Mouse (Mus musculus): ENCODE results near the gene Ndrg2. TPM values are rescaled to one million over a fixed set of nuclear protein-coding genes. Genes with fewer than 3 reads are reported as not detected.
"Not testable (repeated sequence)": the region's sequence is repeated elsewhere in the genome, so short reads cannot be mapped to it uniquely, and the experiment has no call there.

Gene Ndrg2
- total RNA-seq, 1 experiment from 2014 or later = 4.7 TPM

DNA sequence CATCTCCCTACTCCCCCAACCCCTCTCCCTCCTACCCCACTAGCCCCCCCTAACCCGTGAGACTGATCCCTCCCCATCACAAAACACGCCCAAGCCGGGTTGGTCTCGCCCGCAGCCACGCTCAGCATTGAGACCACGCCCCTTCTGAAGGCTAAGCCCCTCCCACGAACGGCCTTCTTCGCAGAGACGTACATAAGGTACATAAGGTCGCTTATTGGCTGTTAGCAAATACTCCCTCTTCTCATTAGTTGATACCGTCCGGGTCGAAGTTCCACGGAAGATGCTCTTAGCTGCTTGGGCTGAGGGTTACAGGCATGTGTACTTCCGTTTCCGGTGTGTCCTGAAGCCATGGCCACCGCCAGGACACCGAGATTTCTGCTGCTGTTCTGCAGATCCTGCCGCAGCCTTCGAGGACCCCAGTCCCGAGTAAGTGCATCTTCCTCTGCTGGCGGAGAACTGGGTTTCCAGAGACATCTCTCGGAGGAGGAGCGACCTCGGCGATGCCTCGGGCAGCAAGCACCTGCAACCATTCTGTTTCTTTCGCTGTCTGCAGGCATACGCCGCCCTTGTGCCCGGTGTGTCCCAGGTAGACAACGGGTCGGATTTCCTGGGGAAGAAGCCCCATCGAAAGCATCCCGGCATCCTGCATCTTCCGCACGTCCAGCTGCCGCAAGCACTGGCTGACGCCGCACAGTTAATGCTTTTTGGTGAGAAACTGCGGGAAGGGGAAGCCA, 29.2 kb downstream of the Ndrg2 start, which contains the start of gene Mettl17:
Gene Mettl17, plus strand, starts transcription at position 245 of the 734 bp plus-strand sequence.
- peak; percentile 94 for ATAC-seq (ENCODE audit: extremely low read depth, insufficient number of reproducible peaks, low FRiP score, poor library complexity, severe bottlenecking)

DNA sequence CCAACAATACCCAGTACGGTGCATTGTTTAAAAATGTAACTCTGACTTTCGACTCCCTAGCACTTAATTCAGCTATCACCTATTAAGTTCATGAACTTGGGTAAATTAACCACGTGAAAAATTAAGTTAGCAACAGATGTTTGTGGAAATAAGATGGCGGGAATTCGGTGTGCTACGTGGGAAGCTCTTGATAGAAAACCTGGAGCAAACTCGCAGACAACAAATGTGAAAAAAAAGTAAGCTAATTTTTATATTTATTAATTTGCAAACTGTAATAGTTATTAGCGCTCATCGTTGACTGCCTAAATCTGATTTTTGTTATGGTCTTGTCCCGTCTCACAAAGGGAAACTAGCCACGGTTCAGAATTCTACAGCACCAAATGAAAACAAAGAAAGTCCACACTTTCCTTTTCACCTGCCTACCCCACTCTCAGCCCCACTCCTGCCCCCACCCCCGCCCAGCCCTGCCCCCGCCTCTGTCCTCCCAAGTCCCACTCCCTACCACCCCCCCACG, 29.9 kb downstream of the Ndrg2 start:
- no peak for ATAC-seq (ENCODE audit: extremely low read depth, insufficient number of reproducible peaks, low FRiP score, poor library complexity, severe bottlenecking)

DNA sequence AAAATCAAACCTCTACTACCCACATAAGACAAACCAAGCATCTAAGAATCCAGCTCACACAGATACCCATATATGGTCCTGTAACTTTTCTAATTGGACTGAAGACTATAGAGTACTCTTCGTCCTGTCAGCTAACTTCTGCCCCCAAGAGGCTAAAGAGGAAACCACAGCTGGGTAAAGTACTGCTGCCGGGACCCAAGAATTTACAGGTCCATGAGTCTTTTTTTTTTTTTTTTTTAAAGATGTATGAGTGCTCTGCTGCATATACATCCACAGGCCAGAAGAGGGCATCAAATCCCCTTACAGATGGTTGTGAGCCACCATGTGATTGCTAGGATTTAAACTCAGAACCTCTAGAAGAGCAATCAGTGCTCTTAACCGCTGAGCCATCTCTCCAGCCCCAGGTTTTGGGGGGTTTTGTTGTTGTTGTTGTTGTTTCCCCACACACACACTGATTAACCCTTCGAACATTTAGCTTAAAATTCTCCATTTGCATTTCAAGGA, 30.4 kb downstream of the Ndrg2 start:
- peak; percentile 59 for ATAC-seq (ENCODE audit: extremely low read depth, insufficient number of reproducible peaks, low FRiP score, poor library complexity, severe bottlenecking)

DNA sequence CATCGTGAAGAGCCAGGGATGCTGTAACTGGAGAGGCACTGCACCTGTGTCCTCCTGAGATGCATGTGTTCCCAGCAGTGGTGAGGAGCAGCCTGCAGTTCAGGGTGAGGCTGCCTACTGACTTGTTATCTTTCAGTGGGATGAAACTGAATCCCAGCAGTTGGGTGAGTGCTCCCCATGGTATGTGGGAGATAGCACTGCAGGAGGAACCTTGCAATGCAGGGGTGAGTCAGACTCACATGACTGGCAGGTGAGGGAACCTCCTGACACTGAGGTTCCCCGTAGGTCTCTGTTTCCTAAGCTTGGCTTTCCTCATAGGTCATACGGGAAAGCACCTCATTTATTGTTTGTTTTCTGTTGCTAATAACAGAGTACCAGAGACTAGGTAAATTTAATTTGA, 36.4 kb downstream of the Ndrg2 start:
- no peak for ATAC-seq (ENCODE audit: extremely low read depth, insufficient number of reproducible peaks, low FRiP score, poor library complexity, severe bottlenecking)

DNA sequence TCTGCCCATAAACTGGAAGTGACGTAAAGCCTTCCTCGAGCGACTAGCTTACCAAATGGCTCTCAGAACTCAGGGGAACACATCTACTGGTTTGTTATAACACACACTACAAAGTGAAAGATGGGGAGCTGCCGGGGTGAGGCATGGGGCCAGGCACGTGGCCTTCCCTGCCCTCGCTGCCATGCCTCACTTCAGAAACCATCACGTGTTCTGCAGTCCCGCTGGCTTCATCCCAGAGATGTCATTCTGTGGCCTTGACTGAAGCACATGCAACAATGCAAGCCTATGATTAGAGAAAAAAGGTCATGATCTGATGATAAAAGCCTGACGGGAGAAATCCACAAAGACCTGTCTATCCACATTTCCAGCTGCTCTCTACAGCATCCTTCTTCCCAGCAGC, 42.2 kb downstream of the Ndrg2 start:
- ATAC-seq (ENCODE audit: extremely low read depth, insufficient number of reproducible peaks, low FRiP score, poor library complexity, severe bottlenecking) = no peak

DNA sequence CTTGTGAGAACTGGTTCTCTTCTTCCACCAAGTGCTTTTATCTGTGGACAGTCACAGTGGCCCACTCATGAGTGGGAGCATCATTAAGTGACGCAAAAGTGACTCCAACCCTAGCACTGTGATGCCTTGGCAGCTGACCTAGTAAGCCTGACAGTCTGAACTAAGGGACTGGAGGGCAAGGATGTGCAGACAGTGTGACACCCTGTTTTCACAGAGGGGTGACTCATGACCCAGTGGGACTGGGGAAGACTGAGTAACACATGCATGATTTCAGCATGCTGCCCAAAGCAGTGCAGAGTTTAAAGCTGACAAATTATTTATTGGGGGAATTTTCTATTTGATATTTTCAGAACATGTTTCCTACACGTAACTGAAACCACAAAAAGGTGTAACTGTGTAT, 43.2 kb downstream of the Ndrg2 start:
- no peak for ATAC-seq (ENCODE audit: extremely low read depth, insufficient number of reproducible peaks, low FRiP score, poor library complexity, severe bottlenecking)

DNA sequence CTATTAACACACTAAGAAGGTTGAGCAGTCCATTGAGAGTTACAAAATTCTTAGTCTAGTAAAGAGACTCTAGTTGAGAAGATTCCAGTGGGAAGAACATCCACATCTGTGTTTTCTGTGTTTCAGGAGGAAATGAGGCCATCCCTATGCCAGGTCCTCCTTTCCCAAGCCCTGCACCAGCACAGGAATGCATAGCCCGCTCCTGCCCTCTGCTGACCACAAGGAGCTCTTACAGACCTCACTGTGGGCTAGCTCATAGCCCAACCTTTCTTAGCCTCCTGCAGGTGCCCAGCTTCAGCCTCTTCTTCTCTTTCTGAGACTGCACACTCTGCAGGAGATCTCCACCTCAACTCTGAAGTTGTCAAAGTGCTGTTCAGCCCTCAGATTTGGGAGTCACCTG, 50.4 kb downstream of the Ndrg2 start:
- ATAC-seq (ENCODE audit: extremely low read depth, insufficient number of reproducible peaks, low FRiP score, poor library complexity, severe bottlenecking) = not testable (repeated sequence)

DNA sequence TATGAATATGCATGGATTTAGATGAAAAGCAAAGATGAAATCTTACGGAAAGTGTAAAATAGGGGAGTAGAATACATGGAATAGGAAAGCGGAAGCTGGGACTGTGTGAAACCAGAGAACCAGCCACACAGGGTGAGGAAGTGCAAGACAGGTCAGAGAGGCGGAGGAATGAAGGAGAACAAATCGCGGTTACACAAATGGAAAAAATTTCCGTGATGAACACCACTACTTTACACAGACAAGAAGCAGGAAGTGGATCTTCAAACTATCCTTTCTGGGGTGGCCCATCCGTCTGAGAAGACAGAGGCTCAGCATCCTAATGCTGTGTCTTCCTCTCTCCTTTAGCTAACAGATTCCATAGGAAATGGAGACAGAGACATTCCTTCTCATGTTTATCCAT, 58.7 kb downstream of the Ndrg2 start:
- ATAC-seq (ENCODE audit: extremely low read depth, insufficient number of reproducible peaks, low FRiP score, poor library complexity, severe bottlenecking) = not testable (repeated sequence)

Other genes starting within 250 kb of the Ndrg2 start
- gene Gm17079, start 218.7 kb downstream of the Ndrg2 start, total RNA-seq (2017) = not detected in 2 replicates
- gene Gm5800, start 197.0 kb downstream of the Ndrg2 start, total RNA-seq (2017) = not detected in 2 replicates
- gene Ang4, start 140.6 kb downstream of the Ndrg2 start, total RNA-seq (2017) = not detected in 2 replicates
- not detected in 2 replicates for gene AY358078, start 114.1 kb downstream of the Ndrg2 start, total RNA-seq (2017)
- not detected in 2 replicates for gene Ear6, start 60.5 kb downstream of the Ndrg2 start, total RNA-seq (2017)
- 23.1 and 25.8 TPM in 2 replicates for gene Mettl17, start 29.3 kb downstream of the Ndrg2 start, total RNA-seq (2017)
- 0.37 and 0.58 TPM in 2 replicates for gene Slc39a2, start 21.3 kb downstream of the Ndrg2 start, total RNA-seq (2017)
- not detected in 2 replicates for gene Tppp2, start 4.3 kb upstream of the Ndrg2 start, total RNA-seq (2017)
- gene Rnase13, start 8.6 kb upstream of the Ndrg2 start, total RNA-seq (2017) = not detected in 2 replicates
- gene Arhgef40, start 70.6 kb upstream of the Ndrg2 start, total RNA-seq (2017) = 1.5 TPM in 1 of 2 replicates, not detected in the other
- not detected in 2 replicates for gene Tmem253, start 101.5 kb upstream of the Ndrg2 start, total RNA-seq (2017)
- 5.1 and 5.8 TPM in 2 replicates for gene Zfp219, start 106.6 kb upstream of the Ndrg2 start, total RNA-seq (2017)
- not detected in 2 replicates for gene Olfr221, start 128.3 kb upstream of the Ndrg2 start, total RNA-seq (2017)
- 397 and 426 TPM in 2 replicates for gene Hnrnpc, start 189.9 kb upstream of the Ndrg2 start, total RNA-seq (2017)
- 42.0 and 46.1 TPM in 2 replicates for gene Rpgrip1, start 196.5 kb upstream of the Ndrg2 start, total RNA-seq (2017)

Measured in neutrophil, adult 5-6 weeks (primary cell).